Mouse (Mus musculus) fat pad, adult 2 months (tissue): ENCODE measurements around the gene Klk1b4.

Experiments
- DNase-seq: peaks from one replicate; pipeline ENCODE4 v3.0.0-alpha.2; 2011; ENCODE audit warnings: low read depth, low spot score; ENCODE audit errors: extremely low read depth

Klk1b4 gene

DNA sequence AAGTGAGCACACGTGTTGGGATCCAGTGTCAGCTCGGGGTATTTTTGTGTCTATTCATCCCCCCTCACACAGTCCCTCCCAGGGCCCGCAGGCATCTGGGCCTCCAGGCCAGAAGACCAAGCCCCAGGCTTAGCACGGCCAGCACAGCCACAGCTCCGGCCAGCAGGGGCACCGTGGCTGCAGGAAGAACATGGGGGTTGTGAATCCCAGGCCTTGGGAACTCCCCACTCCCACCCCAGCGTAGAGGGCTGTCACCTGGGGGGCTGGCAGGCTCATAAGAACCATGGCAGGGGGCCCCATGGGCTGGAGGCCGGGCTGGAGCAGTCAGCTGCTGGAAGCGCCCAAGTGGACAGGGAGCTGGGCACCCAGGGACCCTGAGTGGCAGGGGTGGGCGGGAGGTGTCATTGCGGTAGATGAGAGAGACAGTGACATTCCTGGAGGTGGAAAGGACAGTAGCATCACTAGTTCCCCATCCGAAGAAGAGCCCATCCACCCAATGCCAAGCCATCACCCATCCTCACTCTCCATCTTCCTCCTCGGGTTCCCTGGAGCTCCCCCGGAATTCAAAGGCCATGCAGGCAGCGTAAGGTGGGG, 45.9 kb downstream of the Klk1b4 start:
- DNase-seq: no peak

DNA sequence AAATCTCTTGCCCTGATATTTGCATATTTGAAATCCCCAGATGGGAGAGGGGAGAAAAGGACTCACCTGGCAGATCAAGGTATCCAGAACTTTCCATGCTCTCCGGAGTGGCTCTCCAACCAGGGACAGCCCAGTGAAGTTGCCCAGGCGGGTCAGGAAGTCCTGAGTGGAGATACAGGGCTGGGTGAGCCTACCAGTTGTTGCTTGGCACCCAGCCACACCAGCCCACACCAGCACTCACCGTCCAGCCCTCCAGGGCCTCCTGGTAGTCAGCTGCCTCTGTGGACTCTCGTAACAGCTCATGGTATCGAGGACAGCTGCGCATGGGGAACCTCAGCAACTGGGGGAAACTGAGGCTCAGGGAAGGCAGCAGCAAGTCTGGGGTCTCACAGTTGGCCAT, 47.7 kb downstream of the Klk1b4 start:
- no peak for DNase-seq

GRCm38 (mm10) chr7:44257278-44257677, 50.0 kb downstream of the Klk1b4 start, which contains the start of gene Acp4:
Gene Acp4, minus strand, starts transcription at chr7:44257378.
- DNase-seq: no peak

- no peak for DNase-seq
Measured at GRCm38 (mm10) chr7:44260410-44260809, 53.2 kb downstream of the Klk1b4 start.

GRCm38 (mm10) chr7:44261147-44261546, 53.9 kb downstream of the Klk1b4 start, which contains the start of gene Gm15517:
Gene Gm15517, plus strand, starts transcription at chr7:44261447.
- DNase-seq: no peak
